ENCODE assay signal across 17 mouse cellular contexts in the genomic region with DNA sequence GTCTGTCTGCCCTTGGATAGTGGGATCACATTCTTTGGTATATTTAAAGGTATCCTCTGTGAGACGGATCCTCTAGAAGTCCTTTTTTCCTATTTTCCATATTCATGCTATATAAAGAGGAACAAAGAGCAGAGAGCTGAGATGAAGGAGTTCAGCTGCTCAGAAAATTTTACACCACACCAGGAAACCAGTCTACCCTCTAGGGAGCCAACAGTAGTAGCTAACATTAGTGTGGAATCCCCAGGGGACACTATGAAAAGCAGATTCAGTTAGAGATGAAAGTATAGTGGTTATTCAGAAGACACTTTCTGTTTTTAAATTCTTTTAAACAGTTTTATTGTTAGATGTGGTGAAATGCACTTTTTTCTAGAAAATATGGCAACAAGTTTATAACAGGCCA.
"Had no signal": no experiment of that assay in that cellular context is flagged by ENCODE, and none has a peak within 500 bp of the region (broad histone marks: within the 10 kb centered on the region; RNA-seq: fewer than 3 reads in every experiment).

No protein-coding gene starts in this region.

- ATAC-seq: lung, postnatal 0 days; midbrain, embryonic 13.5 days; midbrain, embryonic 15.5 days had no signal

- H3K4me3 ChIP-seq: lung, embryonic 15.5 days; megakaryocyte, embryonic 14.5 days; midbrain, embryonic 13.5 days; midbrain, embryonic 15.5 days; neural tube, embryonic 12.5 days; stomach, embryonic 15.5 days had no signal

- H3K27me3 ChIP-seq: lung, embryonic 15.5 days; megakaryocyte, embryonic 14.5 days; midbrain, embryonic 13.5 days; midbrain, embryonic 15.5 days; neural tube, embryonic 12.5 days; stomach, embryonic 15.5 days had no signal

- H3K4me2 ChIP-seq: lung, embryonic 15.5 days; midbrain, embryonic 11.5 days; midbrain, embryonic 13.5 days; midbrain, embryonic 15.5 days; neural tube, embryonic 12.5 days; stomach, embryonic 15.5 days had no signal

- H3K36me3 ChIP-seq: lung, embryonic 15.5 days; midbrain, embryonic 13.5 days; midbrain, embryonic 15.5 days; neural tube, embryonic 12.5 days; stomach, embryonic 15.5 days had no signal

- DNase-seq: lung, adult 2 months; lung, postnatal 14 days; lung, postnatal 36 days; right cerebral cortex, postnatal 14 days; thymus, adult 2 months; thymus, postnatal 36 days had no signal

- H3K27ac ChIP-seq: liver, embryonic 14.5 days; lung, embryonic 15.5 days; macrophage; midbrain, embryonic 13.5 days; midbrain, embryonic 15.5 days; neural tube, embryonic 12.5 days; stomach, embryonic 15.5 days; stomach, postnatal 0 days had no signal

- H3K4me1 ChIP-seq: lung, embryonic 15.5 days; megakaryocyte, embryonic 14.5 days; midbrain, embryonic 13.5 days; midbrain, embryonic 15.5 days; neural tube, embryonic 12.5 days; stomach, embryonic 15.5 days had no signal

- H3K9me3 ChIP-seq: lung, embryonic 15.5 days; midbrain, embryonic 13.5 days; midbrain, embryonic 15.5 days; neural tube, embryonic 12.5 days; stomach, embryonic 15.5 days had no signal

- H3K9ac ChIP-seq: liver, embryonic 14.5 days; lung, embryonic 15.5 days; midbrain, embryonic 13.5 days; midbrain, embryonic 15.5 days; neural tube, embryonic 12.5 days; stomach, embryonic 15.5 days had no signal
